Mouse (Mus musculus): Measurements from ENCODE around the gene Gbp3.
A peak's percentile ranks its signal among the peaks of the same experiment; 100 is the strongest.

DNA sequence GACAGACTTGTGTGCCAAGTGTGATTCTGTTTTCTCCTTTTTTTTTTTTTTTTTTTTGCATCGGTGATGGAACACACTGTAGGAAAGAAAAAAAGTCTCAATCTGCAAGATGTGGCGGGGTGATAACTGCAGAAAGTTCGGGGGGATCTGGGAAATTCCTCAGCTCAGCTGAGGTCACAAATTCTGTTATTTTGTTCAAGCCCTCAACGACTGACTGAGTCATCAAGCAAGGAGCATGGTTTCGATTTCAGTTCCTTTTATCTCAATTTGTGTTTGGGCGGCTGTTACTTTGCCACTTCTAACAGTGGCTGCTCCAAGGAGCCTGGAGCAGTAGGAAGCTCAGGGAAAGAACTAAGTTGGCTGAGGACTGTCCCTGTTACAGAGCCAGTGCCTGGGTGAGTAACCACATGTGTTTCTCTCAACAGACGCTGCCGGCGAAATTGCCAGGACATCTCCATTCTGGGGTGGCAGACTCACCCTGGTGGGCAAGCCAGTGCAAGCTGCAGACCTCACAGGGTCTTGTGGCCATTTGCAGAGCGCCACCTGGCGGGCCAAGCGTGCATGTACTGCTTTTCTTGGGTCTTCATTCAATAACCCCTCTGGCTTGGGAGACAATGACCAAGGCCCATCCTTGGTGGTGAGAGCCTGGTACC lies 596 bp downstream of the Gbp3 start:
- no peak for TF ChIP-seq POLR2A (IDR thresholded peaks at IDR 0.05; ENCODE audit: borderline replicate concordance, insufficient read depth, low read length)
- TF ChIP-seq CTCF (IDR thresholded peaks at IDR 0.05; ENCODE audit: borderline replicate concordance, insufficient read depth, low read depth, low read length): peak; percentile 90
